Mouse (Mus musculus): ENCODE measurements around the gene Sipa1l1. TPM values are rescaled to one million over a fixed set of nuclear protein-coding genes. Genes with fewer than 3 reads are reported as not detected.

The Sipa1l1 gene
- polyA plus RNA-seq, 1 experiment from 2014 or later = 37.0 TPM

- Histone ChIP-seq H3K4me1 (no peaks in the 10 kb centered on the region), H3K4me3 (no peak overlapping the region), H3K36me3 (peaks cover 50% of the 10 kb centered on the region), H3K9me3 (replicated peaks) (no peaks in the 10 kb centered on the region), H3K27ac (no peak overlapping the region), H3K27me3 (ENCODE audit: low read depth, poor library complexity, severe bottlenecking) (no peaks in the 10 kb centered on the region)
- 75% methylated on average over 4 of the region's 4 CpGs for WGBS
- DNase-seq (ENCODE audit: low spot score) = no peak
Measured at GRCm38 (mm10) chr12:82401440-82401839, 232.3 kb downstream of the Sipa1l1 start.

GRCm38 (mm10) chr12:82402635-82403034 lies 233.5 kb downstream of the Sipa1l1 start:
- Histone ChIP-seq H3K4me1 (no peaks in the 10 kb centered on the region), H3K4me3 (no peak overlapping the region), H3K9me3 (replicated peaks) (no peaks in the 10 kb centered on the region), H3K27me3 (ENCODE audit: low read depth, poor library complexity, severe bottlenecking) (no peaks in the 10 kb centered on the region), H3K27ac (no peak overlapping the region), H3K36me3 (peaks cover 40% of the 10 kb centered on the region)
- WGBS = 75% methylated on average over 9 of the region's 9 CpGs
- DNase-seq (ENCODE audit: low spot score) = no peak

DNA sequence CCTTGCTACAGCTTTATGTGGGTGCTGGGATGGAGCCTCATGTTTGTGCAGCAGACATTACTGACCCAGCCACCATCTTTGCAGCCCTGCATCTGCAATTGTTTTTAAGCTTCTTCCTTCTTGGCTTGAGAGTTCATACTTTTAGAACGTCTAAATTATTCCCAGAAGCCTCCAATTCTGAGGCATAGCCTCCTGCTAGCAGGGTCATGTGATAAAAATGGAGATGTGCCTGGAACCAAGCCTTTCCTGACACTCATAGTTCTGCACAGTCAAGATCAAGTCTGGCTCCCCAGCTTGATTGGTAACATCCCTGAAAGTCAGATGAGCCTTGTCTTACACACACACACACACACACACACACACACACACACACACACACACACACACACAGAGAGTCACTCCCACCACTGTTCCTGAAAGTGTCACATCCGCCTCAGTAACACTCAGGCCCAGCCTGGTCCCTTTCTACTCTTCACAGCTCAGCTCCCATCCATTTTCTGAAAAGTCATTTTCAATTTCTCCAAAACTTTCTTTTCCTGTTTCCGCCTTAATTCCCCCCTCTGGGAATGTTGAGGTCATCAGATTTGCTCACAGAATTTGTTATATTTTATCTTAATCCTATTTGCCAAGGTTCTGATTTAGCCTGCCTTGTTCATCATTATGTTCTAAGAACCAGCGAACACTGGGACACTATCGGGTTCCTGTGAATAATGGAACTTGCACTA lies 238.6 kb downstream of the Sipa1l1 start:
- H3K27ac ChIP-seq = no peak overlapping the region
- no peak for DNase-seq (ENCODE audit: low spot score)
- no peaks in the 10 kb centered on the region for H3K9me3 ChIP-seq (replicated peaks)
- no peaks in the 10 kb centered on the region for H3K27me3 ChIP-seq (ENCODE audit: low read depth, poor library complexity, severe bottlenecking)
- H3K4me3 ChIP-seq = no peak overlapping the region
- 88% methylated on average over 5 of the region's 5 CpGs for WGBS
- no peaks in the 10 kb centered on the region for H3K4me1 ChIP-seq
- peaks cover 44% of the 10 kb centered on the region for H3K36me3 ChIP-seq

- 91% methylated on average over 6 of the region's 6 CpGs for WGBS
- no peaks in the 10 kb centered on the region for H3K27me3 ChIP-seq (ENCODE audit: low read depth, poor library complexity, severe bottlenecking)
- H3K4me3 ChIP-seq = no peak overlapping the region
- H3K27ac ChIP-seq = no peak overlapping the region
- no peak for DNase-seq (ENCODE audit: low spot score)
- H3K4me1 ChIP-seq = no peaks in the 10 kb centered on the region
- H3K9me3 ChIP-seq (replicated peaks) = no peaks in the 10 kb centered on the region
- H3K36me3 ChIP-seq = peaks cover 40% of the 10 kb centered on the region
Measured at GRCm38 (mm10) chr12:82408486-82408885, 239.4 kb downstream of the Sipa1l1 start.

DNA sequence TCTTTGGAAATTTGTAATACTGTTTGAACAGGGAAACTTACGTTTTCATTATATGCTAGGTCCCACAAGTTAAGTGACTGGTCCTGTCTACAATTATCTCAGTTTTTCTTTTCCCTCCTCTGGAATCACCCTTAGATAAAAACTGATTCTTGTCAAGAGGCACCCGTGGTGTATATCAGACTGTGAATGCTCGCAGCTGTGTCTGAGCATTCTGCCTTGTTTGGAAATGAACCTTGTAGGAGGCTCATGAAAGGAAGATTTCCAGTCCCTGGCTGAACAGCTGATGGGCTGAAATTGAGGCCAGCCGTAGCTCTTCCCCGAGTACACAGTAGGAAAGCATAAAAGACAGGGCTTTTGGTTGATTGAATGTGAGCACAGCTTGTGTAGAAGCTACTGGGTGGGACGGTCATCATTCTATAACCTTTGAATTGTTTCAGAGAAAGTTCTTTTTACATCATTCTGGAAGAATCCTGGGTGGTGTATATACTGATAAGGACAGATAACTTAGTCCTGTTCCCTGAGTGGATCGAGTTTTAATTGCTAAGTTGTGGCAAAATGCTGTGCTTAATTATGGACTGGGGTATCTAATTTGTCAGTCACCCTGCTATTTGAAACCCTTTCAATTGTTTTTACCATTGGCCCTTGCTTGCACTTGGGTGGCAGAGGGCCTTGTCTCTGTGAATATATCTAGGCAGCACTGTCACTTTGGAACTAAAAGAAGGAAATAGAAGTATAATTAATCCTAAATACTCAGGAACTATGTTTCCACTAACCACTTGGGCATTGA lies 240.8 kb downstream of the Sipa1l1 start:
- 85% methylated on average over 7 of the region's 7 CpGs for WGBS
- no peak for DNase-seq (ENCODE audit: low spot score)
- H3K4me1 ChIP-seq = no peaks in the 10 kb centered on the region

DNA sequence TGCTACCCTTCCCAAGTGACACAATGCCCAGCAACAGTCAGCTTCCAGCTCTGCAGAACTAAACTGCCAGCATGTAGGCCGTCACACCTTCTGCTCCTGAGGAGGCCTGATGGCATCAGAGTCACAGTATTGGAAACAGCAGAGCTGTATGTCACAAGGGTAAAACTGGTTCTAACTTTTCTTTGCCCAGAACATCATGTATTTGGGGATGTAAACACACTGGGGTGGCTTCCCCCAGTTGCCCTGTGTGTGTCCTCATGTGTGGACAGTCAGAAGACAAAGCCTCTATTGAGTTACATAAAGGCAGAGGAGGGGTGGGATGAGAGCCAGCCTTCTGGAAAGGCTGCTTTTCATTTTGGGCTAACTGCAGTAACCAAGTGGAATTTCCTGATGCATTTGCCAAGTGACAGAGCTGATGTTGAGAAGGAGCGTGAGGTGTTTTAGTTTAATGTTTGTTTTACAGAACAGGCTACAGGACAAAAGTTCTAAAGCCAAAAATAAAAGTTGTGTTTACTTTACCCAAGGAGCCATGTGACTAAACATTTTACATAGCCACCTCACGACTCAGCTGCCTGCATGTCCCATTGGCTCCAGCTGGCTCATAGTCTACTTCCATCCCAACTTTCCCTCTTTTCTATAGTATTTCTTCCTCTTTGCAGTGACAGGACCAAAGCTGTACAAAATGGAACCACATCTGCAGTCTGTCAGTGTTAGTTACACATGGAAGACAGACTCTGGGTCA lies 243.3 kb downstream of the Sipa1l1 start:
- peaks cover 44% of the 10 kb centered on the region for H3K36me3 ChIP-seq
- H3K27me3 ChIP-seq (ENCODE audit: low read depth, poor library complexity, severe bottlenecking) = no peaks in the 10 kb centered on the region
- H3K4me1 ChIP-seq = no peaks in the 10 kb centered on the region
- no peak for DNase-seq (ENCODE audit: low spot score)
- H3K4me3 ChIP-seq = no peak overlapping the region
- H3K27ac ChIP-seq = no peak overlapping the region
- WGBS = 83% methylated on average over 3 of the region's 3 CpGs
- H3K9me3 ChIP-seq (replicated peaks) = no peaks in the 10 kb centered on the region

More for the DNA sequence above, 240.8 kb downstream of the Sipa1l1 start:
- H3K4me3 ChIP-seq = no peak overlapping the region
- H3K27me3 ChIP-seq (ENCODE audit: low read depth, poor library complexity, severe bottlenecking) = no peaks in the 10 kb centered on the region
- H3K27ac ChIP-seq = no peak overlapping the region
- peaks cover 30% of the 10 kb centered on the region for H3K36me3 ChIP-seq
- no peaks in the 10 kb centered on the region for H3K9me3 ChIP-seq (replicated peaks)

- Histone ChIP-seq H3K4me3 (no peak overlapping the region), H3K27ac (no peak overlapping the region), H3K36me3 (peaks cover 55% of the 10 kb centered on the region)
Measured at GRCm38 (mm10) chr12:82415690-82416364, 246.7 kb downstream of the Sipa1l1 start.

GRCm38 (mm10) chr12:82419027-82419426 lies 249.9 kb downstream of the Sipa1l1 start:
- Histone ChIP-seq H3K4me3 (no peak overlapping the region), H3K9me3 (replicated peaks) (no peaks in the 10 kb centered on the region), H3K36me3 (peaks cover 63% of the 10 kb centered on the region), H3K4me1 (no peaks in the 10 kb centered on the region), H3K27me3 (ENCODE audit: low read depth, poor library complexity, severe bottlenecking) (no peaks in the 10 kb centered on the region), H3K27ac (no peak overlapping the region)
- DNase-seq (ENCODE audit: low spot score) = no peak
- WGBS = 93% methylated on average over 8 of the region's 8 CpGs

More at GRCm38 (mm10) chr12:82415690-82416364, 246.7 kb downstream of the Sipa1l1 start:
- 90% methylated on average over 4 of the region's 4 CpGs for WGBS
- DNase-seq (ENCODE audit: low spot score) = no peak
- no peaks in the 10 kb centered on the region for H3K9me3 ChIP-seq (replicated peaks)
- H3K27me3 ChIP-seq (ENCODE audit: low read depth, poor library complexity, severe bottlenecking) = no peaks in the 10 kb centered on the region
- H3K4me1 ChIP-seq = no peaks in the 10 kb centered on the region

- Histone ChIP-seq H3K27ac (no peak overlapping the region), H3K36me3 (peaks cover 75% of the 10 kb centered on the region), H3K4me3 (no peak overlapping the region), H3K27me3 (ENCODE audit: low read depth, poor library complexity, severe bottlenecking) (no peaks in the 10 kb centered on the region), H3K4me1 (no peaks in the 10 kb centered on the region), H3K9me3 (replicated peaks) (no peaks in the 10 kb centered on the region)
- 95% methylated on average over 15 of the region's 15 CpGs for WGBS
- DNase-seq (ENCODE audit: low spot score) = no peak
Measured at GRCm38 (mm10) chr12:82424783-82425182, 255.7 kb downstream of the Sipa1l1 start.

- Histone ChIP-seq H3K4me1 (no peaks in the 10 kb centered on the region), H3K9me3 (replicated peaks) (no peaks in the 10 kb centered on the region), H3K4me3 (no peak overlapping the region), H3K36me3 (peaks cover 71% of the 10 kb centered on the region), H3K27ac (no peak overlapping the region), H3K27me3 (ENCODE audit: low read depth, poor library complexity, severe bottlenecking) (no peaks in the 10 kb centered on the region)
- DNase-seq (ENCODE audit: low spot score) = no peak
- WGBS = 94% methylated on average over 11 of the region's 11 CpGs
Measured at GRCm38 (mm10) chr12:82425853-82426252, 256.7 kb downstream of the Sipa1l1 start.

DNA sequence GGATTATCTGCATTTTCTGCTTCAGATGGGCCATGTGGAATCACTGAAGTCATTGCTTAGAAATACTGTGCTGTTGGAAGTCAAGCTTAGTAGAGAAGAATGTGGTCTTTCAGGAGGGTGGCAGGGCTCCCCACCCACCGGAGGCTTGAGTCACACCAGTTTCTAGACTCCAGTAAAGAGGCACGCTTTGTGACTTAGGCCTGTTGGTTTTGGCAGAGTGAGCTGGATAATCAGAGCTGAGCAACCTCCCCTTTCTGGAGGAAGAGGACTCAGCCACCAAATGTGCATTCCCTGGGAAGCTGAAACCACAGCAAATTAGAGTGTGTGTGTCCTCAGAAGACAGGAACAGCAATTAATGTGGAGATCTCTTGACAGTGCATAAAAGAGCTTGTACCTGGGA lies 258.3 kb downstream of the Sipa1l1 start:
- no peaks in the 10 kb centered on the region for H3K27me3 ChIP-seq (ENCODE audit: low read depth, poor library complexity, severe bottlenecking)
- H3K27ac ChIP-seq = no peak overlapping the region
- DNase-seq (ENCODE audit: low spot score) = no peak
- no peak overlapping the region for H3K4me3 ChIP-seq
- no peaks in the 10 kb centered on the region for H3K9me3 ChIP-seq (replicated peaks)
- H3K36me3 ChIP-seq = peaks cover 62% of the 10 kb centered on the region
- no peaks in the 10 kb centered on the region for H3K4me1 ChIP-seq
- whole genome bisulfite sequencing = 96% methylated on average over 2 of the region's 2 CpGs

DNA sequence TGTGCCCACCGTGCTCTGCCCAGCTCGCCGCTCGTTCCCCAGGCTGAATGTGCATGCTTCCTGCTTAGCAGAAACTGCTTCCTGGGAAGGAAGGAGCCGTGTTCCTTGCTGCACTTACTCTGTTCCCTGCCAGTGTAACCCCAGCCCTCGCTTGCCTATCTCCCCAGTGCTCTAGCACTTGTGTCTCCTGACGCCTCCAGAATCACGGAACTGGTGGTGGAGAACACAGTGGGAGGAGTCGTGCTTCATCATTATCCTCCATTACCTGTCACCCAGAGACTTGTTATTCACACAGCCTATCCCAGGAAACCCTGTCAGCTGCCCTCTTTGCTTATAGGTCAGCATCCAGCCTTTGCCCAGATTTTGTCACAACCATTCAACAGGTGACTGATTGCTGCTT lies 259.3 kb downstream of the Sipa1l1 start:
- no peaks in the 10 kb centered on the region for H3K27me3 ChIP-seq (ENCODE audit: low read depth, poor library complexity, severe bottlenecking)
- DNase-seq (ENCODE audit: low spot score) = no peak
- H3K4me1 ChIP-seq = no peaks in the 10 kb centered on the region
- no peak overlapping the region for H3K27ac ChIP-seq
- WGBS = 85% methylated on average over 9 of the region's 9 CpGs
- no peaks in the 10 kb centered on the region for H3K9me3 ChIP-seq (replicated peaks)
- peaks cover 57% of the 10 kb centered on the region for H3K36me3 ChIP-seq
- no peak overlapping the region for H3K4me3 ChIP-seq

Data from limb, embryonic 10.5 days (tissue).